21 mouse cellular contexts compared by ENCODE assay signal in the genomic region with DNA sequence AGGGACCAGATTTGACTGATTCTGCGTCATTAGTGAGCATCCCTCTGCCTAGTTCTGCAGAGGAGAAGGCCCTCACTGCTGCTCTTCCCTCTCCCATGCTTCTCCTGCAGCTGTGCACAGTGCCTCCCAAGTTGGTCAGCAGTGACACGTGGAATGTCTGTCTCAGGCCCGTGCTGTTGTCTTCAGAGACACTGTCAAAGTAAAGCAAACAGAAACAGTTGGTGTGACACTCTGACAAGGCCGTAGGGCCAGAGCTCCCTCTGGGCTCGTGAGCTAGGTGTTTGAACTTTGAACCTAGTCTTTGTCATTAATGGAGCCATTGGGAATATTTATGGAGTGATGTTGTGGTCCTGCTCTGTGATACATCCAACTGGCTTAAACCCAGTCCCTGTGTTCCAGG. TPM values are rescaled to one million over a fixed set of nuclear protein-coding genes. Genes with fewer than 3 reads are reported as not detected.
DNase-seq lines count a peak whose midpoint lies in the region; ATAC-seq lines count a peak whose summit lies in the region.
"Had no signal": no experiment of that assay in that cellular context is flagged by ENCODE, and none has a peak within 500 bp of the region (broad histone marks: within the 10 kb centered on the region; RNA-seq: fewer than 3 reads in every experiment).

No protein-coding gene starts in this region.

- peaks cover 18% of the 10 kb centered on the region for H3K36me3 ChIP-seq in liver, embryonic 12.5 days
- H3K36me3 ChIP-seq in megakaryocyte, embryonic 14.5 days (replicated peaks; ENCODE audit: low read length) = peaks cover 82% of the 10 kb centered on the region
- H3K36me3 ChIP-seq: hindbrain, embryonic 10.5 days had no signal

- H3K4me1 ChIP-seq in liver, embryonic 12.5 days = peaks cover 48% of the 10 kb centered on the region
- peaks cover 76% of the 10 kb centered on the region for H3K4me1 ChIP-seq in megakaryocyte, embryonic 14.5 days
- H3K4me1 ChIP-seq: forebrain, embryonic 12.5 days had no signal

- ATAC-seq in liver, embryonic 12.5 days = no peak
- no peak for ATAC-seq in megakaryocyte, adult 5-6 weeks (ENCODE audit: poor library complexity, severe bottlenecking)
- ATAC-seq: forebrain, postnatal 0 days had no signal

- peak overlapping the region; percentile 25; the same call in 1 of the 2 replicates for H3K27ac ChIP-seq in liver, embryonic 12.5 days
- H3K27ac ChIP-seq: embryonic facial prominence, embryonic 13.5 days; forebrain, embryonic 12.5 days; heart, adult 2 months; heart, embryonic 15.5 days; hindbrain, embryonic 10.5 days; hindbrain, embryonic 14.5 days had no signal

- H3K9ac ChIP-seq in liver, embryonic 12.5 days = no peak overlapping the region
- H3K9ac ChIP-seq: embryonic facial prominence, embryonic 13.5 days; forebrain, embryonic 12.5 days; forebrain, postnatal 0 days; heart, embryonic 15.5 days; hindbrain, embryonic 14.5 days had no signal

- WGBS in liver, embryonic 12.5 days (ENCODE audit: insufficient replicate concordance) = 59% methylated on average over 5 of the region's 5 CpGs

- H3K4me3 ChIP-seq in liver, embryonic 12.5 days = no peak overlapping the region
- H3K4me3 ChIP-seq in megakaryocyte, embryonic 14.5 days (replicated peaks) = peak overlapping the region; percentile 42
- H3K4me3 ChIP-seq: embryonic facial prominence, embryonic 13.5 days; forebrain, embryonic 12.5 days; heart, adult 2 months; heart, embryonic 15.5 days; hindbrain, embryonic 10.5 days had no signal

- H3K9me3 ChIP-seq in liver, embryonic 12.5 days (replicated peaks) = no peaks in the 10 kb centered on the region
- H3K9me3 ChIP-seq in megakaryocyte, embryonic 14.5 days = no peaks in the 10 kb centered on the region
- H3K9me3 ChIP-seq: embryonic facial prominence, embryonic 13.5 days; forebrain, embryonic 12.5 days; heart, embryonic 15.5 days; hindbrain, embryonic 10.5 days had no signal

- no peaks in the 10 kb centered on the region for H3K27me3 ChIP-seq in liver, embryonic 12.5 days (replicated peaks)
- no peaks in the 10 kb centered on the region for H3K27me3 ChIP-seq in megakaryocyte, embryonic 14.5 days (replicated peaks)
- H3K27me3 ChIP-seq: embryonic facial prominence, embryonic 13.5 days; forebrain, embryonic 12.5 days; heart, embryonic 15.5 days had no signal

- intact Hi-C loops in heart, postnatal 10 days (cut with DNase I) = no loop called here

- H3K4me2 ChIP-seq in liver, embryonic 12.5 days = no peak overlapping the region
- H3K4me2 ChIP-seq: embryonic facial prominence, embryonic 13.5 days; forebrain, embryonic 12.5 days; heart, embryonic 11.5 days; heart, embryonic 15.5 days; hindbrain, embryonic 14.5 days had no signal

- DNase-seq in heart, adult 11 months = peak; percentile 90
- no peak for DNase-seq in heart, postnatal 10 days
- no peak for DNase-seq in liver
- DNase-seq in ovary, postnatal 14 days (ENCODE audit: low spot score) = no peak
- no peak for DNase-seq in embryo, embryonic 10 days (ENCODE audit: low spot score)
- DNase-seq: adrenal gland, postnatal 10 days; cerebellum, adult 11-12 months; cerebellum, adult 9-10 months; cerebellum, postnatal 25 days; forebrain, postnatal 0 days; gastrocnemius, postnatal 36 days; heart, adult 2 months had no signal

RNA-seq across cellular contexts. Expression of a gene that starts 54.2 kb away (rescaled TPM):
- 100 to 1,000 TPM; 105 to 121 TPM for total RNA-seq in heart, postnatal 10 days (2021)
- polyA plus RNA-seq in liver, embryonic 12.5 days (2016; fragmentation: Nextera tagmentation; extraction: Ambion mirVana) = 57.9 and 58.7 TPM in 2 replicates
- 27.5 and 30.1 TPM in 2 replicates for polyA plus RNA-seq in megakaryocyte, embryonic 14.5 days (2012; ENCODE audit: insufficient read depth, low replicate concordance)
- 3.5 and 5.5 TPM in 2 replicates for total RNA-seq in megakaryocyte, adult 5-6 weeks (2015)
- total RNA-seq in megakaryocyte, adult 5-6 weeks (2017) = 5.3 and 13.8 TPM in 2 replicates

Comparison
In these comparisons a context has a peak if more than half of its experiments do, and no peak if none do; other contexts are left out.
1. RNA of a gene that starts 54.2 kb away (total RNA-seq): 105 to 121 TPM in heart, postnatal 10 days; 3.5 to 13.8 TPM in megakaryocyte, adult 5-6 weeks; every median in the first group is over 4 times any median in the second.